Mouse (Mus musculus): ENCODE results near the gene Tm9sf4.

The Tm9sf4 gene

GRCm38 (mm10) chr2:153214771-153215259 is 53.7 kb downstream of the Tm9sf4 start:
- DNase-seq (ENCODE audit: low read depth, low spot score) = no peak

- DNase-seq (ENCODE audit: low read depth, low spot score) = no peak
Measured at GRCm38 (mm10) chr2:153215421-153215820, 54.3 kb downstream of the Tm9sf4 start.

GRCm38 (mm10) chr2:153217826-153218340 is 56.8 kb downstream of the Tm9sf4 start:
- no peak for DNase-seq (ENCODE audit: low read depth, low spot score)

GRCm38 (mm10) chr2:153218516-153218915 is 57.4 kb downstream of the Tm9sf4 start:
- no peak for DNase-seq (ENCODE audit: low read depth, low spot score)

GRCm38 (mm10) chr2:153221620-153222019 is 60.5 kb downstream of the Tm9sf4 start:
- DNase-seq (ENCODE audit: low read depth, low spot score) = no peak

- DNase-seq (ENCODE audit: low read depth, low spot score) = no peak
Measured at GRCm38 (mm10) chr2:153222130-153222529, 61.0 kb downstream of the Tm9sf4 start.

- DNase-seq (ENCODE audit: low read depth, low spot score) = no peak
Measured at GRCm38 (mm10) chr2:153222566-153222965, 61.5 kb downstream of the Tm9sf4 start.

- DNase-seq (ENCODE audit: low read depth, low spot score) = no peak
Measured at GRCm38 (mm10) chr2:153224946-153225594, 64.0 kb downstream of the Tm9sf4 start, which contains the start of gene Tspyl3. TSS of gene Tspyl3 (minus strand) at chr2:153225441.

GRCm38 (mm10) chr2:153225595-153225953 is 64.5 kb downstream of the Tm9sf4 start:
- DNase-seq (ENCODE audit: low read depth, low spot score) = no peak

- no peak for DNase-seq (ENCODE audit: low read depth, low spot score)
Measured at GRCm38 (mm10) chr2:153227959-153228358, 66.9 kb downstream of the Tm9sf4 start.

- no peak for DNase-seq (ENCODE audit: low read depth, low spot score)
Measured at GRCm38 (mm10) chr2:153228523-153228922, 67.4 kb downstream of the Tm9sf4 start.

GRCm38 (mm10) chr2:153237193-153237592 is 76.1 kb downstream of the Tm9sf4 start:
- DNase-seq (ENCODE audit: low read depth, low spot score) = no peak

GRCm38 (mm10) chr2:153237891-153238290 is 76.8 kb downstream of the Tm9sf4 start:
- DNase-seq (ENCODE audit: low read depth, low spot score) = no peak

- DNase-seq (ENCODE audit: low read depth, low spot score) = no peak
Measured at GRCm38 (mm10) chr2:153238406-153238805, 77.3 kb downstream of the Tm9sf4 start.

- DNase-seq (ENCODE audit: low read depth, low spot score) = no peak
Measured at GRCm38 (mm10) chr2:153239021-153239859, 78.1 kb downstream of the Tm9sf4 start.

- no peak for DNase-seq (ENCODE audit: low read depth, low spot score)
Measured at GRCm38 (mm10) chr2:153239860-153240480, 78.9 kb downstream of the Tm9sf4 start.

- no peak for DNase-seq (ENCODE audit: low read depth, low spot score)
Measured at GRCm38 (mm10) chr2:153240701-153241235, 79.7 kb downstream of the Tm9sf4 start.

- peak; percentile 84 for DNase-seq (ENCODE audit: low read depth, low spot score)
Measured at GRCm38 (mm10) chr2:153241250-153242014, 80.3 kb downstream of the Tm9sf4 start, which contains the start of the genes Plagl2 and Pofut1. TSS of gene Plagl2 (minus strand) at chr2:153241426. TSS of gene Pofut1 (plus strand) at chr2:153241533.

GRCm38 (mm10) chr2:153242156-153242555 is 81.1 kb downstream of the Tm9sf4 start:
- DNase-seq (ENCODE audit: low read depth, low spot score) = no peak

GRCm38 (mm10) chr2:153249751-153250150 is 88.6 kb downstream of the Tm9sf4 start:
- no peak for DNase-seq (ENCODE audit: low read depth, low spot score)

GRCm38 (mm10) chr2:153256604-153257003 is 95.5 kb downstream of the Tm9sf4 start:
- DNase-seq (ENCODE audit: low read depth, low spot score) = no peak

Data from retina, postnatal 7 days (tissue).